Mouse (Mus musculus): ENCODE measurements around the gene Fam196a.

- TF ChIP-seq CTCF (IDR thresholded peaks at IDR 0.05; ENCODE audit: control insufficient read depth, insufficient read depth, insufficient read length) (no peak), USF1 (IDR thresholded peaks at IDR 0.05; ENCODE audit: low read depth) (no peak)
Measured at GRCm38 (mm10) chr7:134943701-134944100, 5.5 kb upstream of the Fam196a start.
